Mouse (Mus musculus) heart, embryonic 16.5 days (tissue): ENCODE measurements around the gene Tmem248. TPM values are rescaled to one million over a fixed set of nuclear protein-coding genes. Genes with fewer than 3 reads are reported as not detected.

Source experiments
- ATAC-seq: fragments of 200-750 bp; cut with Nextera tagmentation; replicated peaks from 2 replicates; pipeline ENCODE4 v1.8.0; 2017; ENCODE audit warnings: moderate number of reproducible peaks; ENCODE audit not compliant: insufficient read depth, low FRiP score; ENCODE audit errors: extremely low read depth
- H3K27ac ChIP-seq: fragments of 300-500 bp; sonication (generic); 2 replicates; pipeline ENCODE4 v1.5.1; 2014; ENCODE audit warnings: mild to moderate bottlenecking, low read length, control low read depth, moderate library complexity
- H3K27me3 ChIP-seq: fragments of 300-500 bp; sonication (generic); 2 replicates; pipeline ENCODE4 v1.6.1; 2014; ENCODE audit warnings: low read length, mixed read lengths; ENCODE audit not compliant: control insufficient read depth, insufficient read depth
- H3K36me3 ChIP-seq: fragments of 300-500 bp; sonication (generic); 2 replicates; pipeline ENCODE4 v1.6.1; 2014; ENCODE audit not compliant: control insufficient read depth, insufficient read depth
- H3K4me1 ChIP-seq: fragments of 300-500 bp; sonication (generic); 2 replicates; pipeline ENCODE4 v1.6.1; 2014; ENCODE audit warnings: low read length, mixed read lengths; ENCODE audit not compliant: control insufficient read depth, insufficient read depth
- H3K4me2 ChIP-seq: fragments of 300-500 bp; sonication (generic); 2 replicates; pipeline ENCODE4 v1.6.1; 2014; ENCODE audit warnings: low read depth, mild to moderate bottlenecking, control low read depth, low read length
- H3K4me3 ChIP-seq: fragments of 300-500 bp; sonication (generic); 2 replicates; pipeline ENCODE4 v1.5.1; 2014; ENCODE audit warnings: mild to moderate bottlenecking, control low read depth, low read length
- H3K9ac ChIP-seq: fragments of 300-500 bp; sonication (generic); 2 replicates; pipeline ENCODE4 v1.6.1; 2014; ENCODE audit warnings: low read length, control low read depth
- H3K9me3 ChIP-seq: fragments of 300-500 bp; sonication (generic); replicated peaks from 2 replicates; pipeline ENCODE4 v1.6.1; 2016; ENCODE audit warnings: low read length; ENCODE audit not compliant: control insufficient read depth
- WGBS: fragments of 180-500 bp; shearing (Covaris S2); extraction: QIAGEN DNeasy Blood & Tissue Kit; methylation state at CpG from one replicate; pipeline ENCODE4 v1.1.7; 2014; 5-methylcytosine and 5-hydroxymethylcytosine counted together
- polyA plus RNA-seq: library from polyadenylated mRNA; unstranded; fragments of >200 nt; fragmentation: Nextera tagmentation; extraction: Ambion mirVana; gene quantifications from 2 replicates; pipeline ENCODE4 v1.2.1, GENCODE M21; 2015

The Tmem248 gene
- polyA plus RNA-seq, 1 experiment from 2014 or later = 21.6 TPM

GRCm38 (mm10) chr5:130263454-130263853 is 46.6 kb downstream of the Tmem248 start:
- Histone ChIP-seq H3K4me2 (no peak overlapping the region), H3K36me3 (peaks cover 15% of the 10 kb centered on the region), H3K9ac (no peak overlapping the region), H3K27ac (no peak overlapping the region), H3K4me1 (no peaks in the 10 kb centered on the region), H3K4me3 (no peak overlapping the region), H3K9me3 (no peaks in the 10 kb centered on the region), H3K27me3 (no peaks in the 10 kb centered on the region)
- WGBS = 76% methylated on average over 11 of the region's 11 CpGs
- ATAC-seq = no peak

GRCm38 (mm10) chr5:130264433-130265005 is 47.6 kb downstream of the Tmem248 start:
- Histone ChIP-seq H3K4me2 (no peak overlapping the region), H3K27ac (no peak overlapping the region), H3K4me1 (no peaks in the 10 kb centered on the region), H3K9ac (no peak overlapping the region), H3K36me3 (peaks cover 15% of the 10 kb centered on the region), H3K4me3 (no peak overlapping the region), H3K27me3 (no peaks in the 10 kb centered on the region), H3K9me3 (no peaks in the 10 kb centered on the region)
- 82% methylated on average over 6 of the region's 6 CpGs for WGBS
- ATAC-seq = no peak

GRCm38 (mm10) chr5:130266651-130267050 is 49.8 kb downstream of the Tmem248 start:
- peaks cover 19% of the 10 kb centered on the region for H3K36me3 ChIP-seq
- no peak overlapping the region for H3K27ac ChIP-seq
- no peaks in the 10 kb centered on the region for H3K4me1 ChIP-seq
- ATAC-seq = no peak
- no peaks in the 10 kb centered on the region for H3K9me3 ChIP-seq
- no peaks in the 10 kb centered on the region for H3K27me3 ChIP-seq
- 78% methylated on average over 7 of the region's 7 CpGs for WGBS
- H3K4me3 ChIP-seq = no peak overlapping the region
- H3K9ac ChIP-seq = no peak overlapping the region
- no peak overlapping the region for H3K4me2 ChIP-seq

GRCm38 (mm10) chr5:130267316-130267715 is 50.4 kb downstream of the Tmem248 start:
- Histone ChIP-seq H3K9ac (no peak overlapping the region), H3K27ac (no peak overlapping the region), H3K4me3 (no peak overlapping the region), H3K27me3 (no peaks in the 10 kb centered on the region), H3K9me3 (no peaks in the 10 kb centered on the region), H3K4me2 (no peak overlapping the region), H3K36me3 (peaks cover 20% of the 10 kb centered on the region), H3K4me1 (no peaks in the 10 kb centered on the region)
- no peak for ATAC-seq
- WGBS = 87% methylated on average over 1 of the region's 1 CpGs

- Histone ChIP-seq H3K36me3 (peaks cover 25% of the 10 kb centered on the region), H3K9me3 (no peaks in the 10 kb centered on the region), H3K4me2 (no peak overlapping the region), H3K27me3 (no peaks in the 10 kb centered on the region), H3K9ac (no peak overlapping the region), H3K27ac (no peak overlapping the region), H3K4me3 (no peak overlapping the region), H3K4me1 (no peaks in the 10 kb centered on the region)
- ATAC-seq = no peak
- 76% methylated on average over 11 of the region's 11 CpGs for WGBS
Measured at GRCm38 (mm10) chr5:130268976-130269375, 52.1 kb downstream of the Tmem248 start.

GRCm38 (mm10) chr5:130272344-130272743 is 55.5 kb downstream of the Tmem248 start:
- H3K27ac ChIP-seq = no peak overlapping the region
- no peak overlapping the region for H3K4me2 ChIP-seq
- no peaks in the 10 kb centered on the region for H3K9me3 ChIP-seq
- no peaks in the 10 kb centered on the region for H3K4me1 ChIP-seq
- no peak overlapping the region for H3K4me3 ChIP-seq
- no peak for ATAC-seq
- no peak overlapping the region for H3K9ac ChIP-seq
- peaks cover 21% of the 10 kb centered on the region for H3K36me3 ChIP-seq
- H3K27me3 ChIP-seq = no peaks in the 10 kb centered on the region
- WGBS = 95% methylated on average over 1 of the region's 1 CpGs

- H3K9me3 ChIP-seq = no peaks in the 10 kb centered on the region
- no peaks in the 10 kb centered on the region for H3K27me3 ChIP-seq
- H3K9ac ChIP-seq = no peak overlapping the region
- no peaks in the 10 kb centered on the region for H3K4me1 ChIP-seq
- H3K36me3 ChIP-seq = peaks cover 16% of the 10 kb centered on the region
- no peak overlapping the region for H3K4me3 ChIP-seq
- no peak overlapping the region for H3K4me2 ChIP-seq
- H3K27ac ChIP-seq = no peak overlapping the region
- no peak for ATAC-seq
- WGBS = 92% methylated on average over 6 of the region's 6 CpGs
Measured at GRCm38 (mm10) chr5:130273046-130273445, 56.2 kb downstream of the Tmem248 start.

- H3K9ac ChIP-seq = no peak overlapping the region
- H3K27me3 ChIP-seq = no peaks in the 10 kb centered on the region
- no peak overlapping the region for H3K4me3 ChIP-seq
- H3K9me3 ChIP-seq = no peaks in the 10 kb centered on the region
- WGBS = 45% methylated on average over 4 of the region's 4 CpGs
- ATAC-seq = no peak
- no peak overlapping the region for H3K4me2 ChIP-seq
- peaks cover 26% of the 10 kb centered on the region for H3K36me3 ChIP-seq
- H3K27ac ChIP-seq = no peak overlapping the region
- no peaks in the 10 kb centered on the region for H3K4me1 ChIP-seq
Measured at GRCm38 (mm10) chr5:130275509-130275908, 58.6 kb downstream of the Tmem248 start.

- Histone ChIP-seq H3K27me3 (no peaks in the 10 kb centered on the region), H3K9ac (no peak overlapping the region), H3K4me1 (no peaks in the 10 kb centered on the region), H3K36me3 (peaks cover 31% of the 10 kb centered on the region), H3K27ac (no peak overlapping the region), H3K4me3 (no peak overlapping the region), H3K4me2 (no peak overlapping the region), H3K9me3 (no peaks in the 10 kb centered on the region)
- WGBS = 45% methylated on average over 7 of the region's 7 CpGs
- ATAC-seq = no peak; the same call in 1 of the 2 replicates
Measured at GRCm38 (mm10) chr5:130278011-130278472, 61.2 kb downstream of the Tmem248 start.
